Mouse (Mus musculus) large intestine, adult 2 months (tissue): ENCODE data around the gene Ccdc78. TPM values are rescaled to one million over a fixed set of nuclear protein-coding genes. Genes with fewer than 3 reads are reported as not detected.

Experiments
- polyA plus RNA-seq: library from polyadenylated mRNA; depleted of rRNA; stranded (reverse); fragments of >200 nt; gene quantifications from 2 replicates; pipeline ENCODE4 v1.2.3, GENCODE M21; 2012; rRNA removed

Ccdc78 gene
- polyA plus RNA-seq, 1 experiment = 0.04 TPM

Other genes with a start within 250 kb of the Ccdc78 start
- 0.36 and 0.58 TPM in 2 replicates for gene Sox8, start 215.9 kb upstream of the Ccdc78 start, polyA plus RNA-seq
- gene Lmf1, start 207.5 kb upstream of the Ccdc78 start, polyA plus RNA-seq = 14.0 and 14.2 TPM in 2 replicates
- gene Gng13, start 69.4 kb upstream of the Ccdc78 start, polyA plus RNA-seq = 0.23 and 0.37 TPM in 2 replicates
- 18.4 and 20.4 TPM in 2 replicates for gene Chtf18, start 59.2 kb upstream of the Ccdc78 start, polyA plus RNA-seq
- 22.1 and 22.9 TPM in 2 replicates for gene Rpusd1, start 58.9 kb upstream of the Ccdc78 start, polyA plus RNA-seq
- gene Mslnl, start 50.5 kb upstream of the Ccdc78 start, polyA plus RNA-seq = 0.24 and 0.26 TPM in 2 replicates
- gene Msln, start 32.2 kb upstream of the Ccdc78 start, polyA plus RNA-seq = 4.8 and 8.4 TPM in 2 replicates
- 19.6 and 30.2 TPM in 2 replicates for gene Narfl, start 12.8 kb upstream of the Ccdc78 start, polyA plus RNA-seq
- gene Haghl, start 907 bp upstream of the Ccdc78 start, polyA plus RNA-seq = 24.0 and 26.6 TPM in 2 replicates
- gene Fam173a, start 6.3 kb downstream of the Ccdc78 start, polyA plus RNA-seq = 91.8 and 108 TPM in 2 replicates
- 1.3 TPM in 1 of 2 replicates, not detected in the other for gene AC134908.4, start 9.1 kb downstream of the Ccdc78 start, polyA plus RNA-seq
- 20.9 and 26.5 TPM in 2 replicates for gene Metrn, start 10.6 kb downstream of the Ccdc78 start, polyA plus RNA-seq
- gene Fbxl16, start 22.5 kb downstream of the Ccdc78 start, polyA plus RNA-seq = 1.6 and 2.1 TPM in 2 replicates
- gene Wdr24, start 37.0 kb downstream of the Ccdc78 start, polyA plus RNA-seq = 30.4 and 39.6 TPM in 2 replicates
- gene Jmjd8, start 42.3 kb downstream of the Ccdc78 start, polyA plus RNA-seq = 48.8 and 54.5 TPM in 2 replicates
- 155 and 157 TPM in 2 replicates for gene Stub1, start 46.8 kb downstream of the Ccdc78 start, polyA plus RNA-seq
- gene Rhbdl1, start 50.7 kb downstream of the Ccdc78 start, polyA plus RNA-seq = 4.1 and 4.6 TPM in 2 replicates
- 22.2 and 32.3 TPM in 2 replicates for gene Gm20683, start 55.2 kb downstream of the Ccdc78 start, polyA plus RNA-seq
- gene Rhot2, start 58.3 kb downstream of the Ccdc78 start, polyA plus RNA-seq = 59.9 and 83.1 TPM in 2 replicates
- 18.6 and 19.8 TPM in 2 replicates for gene Wdr90, start 74.9 kb downstream of the Ccdc78 start, polyA plus RNA-seq
- gene Mcrip2, start 82.2 kb downstream of the Ccdc78 start, polyA plus RNA-seq = 39.8 and 49.0 TPM in 2 replicates
- gene Mettl26, start 88.5 kb downstream of the Ccdc78 start, polyA plus RNA-seq = 78.7 and 115 TPM in 2 replicates
- gene Wfikkn1, start 94.3 kb downstream of the Ccdc78 start, polyA plus RNA-seq = 0.78 and 1.0 TPM in 2 replicates
- 38.0 and 40.7 TPM in 2 replicates for gene Rab40c, start 133.1 kb downstream of the Ccdc78 start, polyA plus RNA-seq
- gene Pigq, start 158.4 kb downstream of the Ccdc78 start, polyA plus RNA-seq = 73.7 and 90.3 TPM in 2 replicates
- not detected in 2 replicates for gene Nhlrc4, start 158.4 kb downstream of the Ccdc78 start, polyA plus RNA-seq
- gene A930017K11Rik, start 166.0 kb downstream of the Ccdc78 start, polyA plus RNA-seq = not detected in 2 replicates
- gene Capn15, start 199.2 kb downstream of the Ccdc78 start, polyA plus RNA-seq = 26.1 and 44.5 TPM in 2 replicates